Mouse (Mus musculus) neural tube, embryonic 10.5 days (tissue): ENCODE results near the gene Mamld1.
"Not testable (repeated sequence)": the region's sequence is repeated elsewhere in the genome, so short reads cannot be mapped to it uniquely, and the experiment has no call there.

ENCODE experiments used
- DNase-seq: peaks from one replicate; pipeline ENCODE4 v3.0.0-alpha.2; 2017; ENCODE audit warnings: low spot score; ENCODE audit errors: extremely low spot score

Mamld1 gene

GRCm38 (mm10) chrX:71049864-71050576 is at the start of gene Mamld1:
TSS of gene Mamld1 (plus strand) at chrX:71050256.
- peak; percentile 55 for DNase-seq

GRCm38 (mm10) chrX:71024718-71025117 is 25.3 kb upstream of the Mamld1 start:
- no peak for DNase-seq

GRCm38 (mm10) chrX:71028007-71028406 is 22.0 kb upstream of the Mamld1 start:
- DNase-seq, result no peak

GRCm38 (mm10) chrX:71028976-71029375 is 21.1 kb upstream of the Mamld1 start:
- not testable (repeated sequence) for DNase-seq

- DNase-seq, result no peak
Measured at GRCm38 (mm10) chrX:71050677-71051311, 738 bp downstream of the Mamld1 start.

- DNase-seq, result peak; percentile 33
Measured at GRCm38 (mm10) chrX:71051361-71052114, 1.5 kb downstream of the Mamld1 start.

- peak; percentile 68 for DNase-seq
Measured at GRCm38 (mm10) chrX:71052115-71052478, 2.0 kb downstream of the Mamld1 start.

- no peak for DNase-seq
Measured at GRCm38 (mm10) chrX:71052481-71053216, 2.6 kb downstream of the Mamld1 start.

GRCm38 (mm10) chrX:71053246-71053645 is 3.2 kb downstream of the Mamld1 start:
- DNase-seq, result no peak

GRCm38 (mm10) chrX:71056968-71057367 is 6.9 kb downstream of the Mamld1 start:
- no peak for DNase-seq

- no peak for DNase-seq
Measured at GRCm38 (mm10) chrX:71085092-71085807, 35.2 kb downstream of the Mamld1 start.

- no peak for DNase-seq
Measured at GRCm38 (mm10) chrX:71087370-71088079, 37.5 kb downstream of the Mamld1 start.

- no peak for DNase-seq
Measured at GRCm38 (mm10) chrX:71088080-71088414, 38.0 kb downstream of the Mamld1 start.

- no peak for DNase-seq
Measured at GRCm38 (mm10) chrX:71105820-71106219, 55.8 kb downstream of the Mamld1 start.

- DNase-seq, result no peak
Measured at GRCm38 (mm10) chrX:71106392-71106791, 56.3 kb downstream of the Mamld1 start.

- no peak for DNase-seq
Measured at GRCm38 (mm10) chrX:71108056-71108735, 58.1 kb downstream of the Mamld1 start.

- DNase-seq, result no peak
Measured at GRCm38 (mm10) chrX:71110333-71110732, 60.3 kb downstream of the Mamld1 start.

- DNase-seq, result no peak
Measured at GRCm38 (mm10) chrX:71122359-71123293, 72.6 kb downstream of the Mamld1 start.

- no peak for DNase-seq
Measured at GRCm38 (mm10) chrX:71125013-71125412, 75.0 kb downstream of the Mamld1 start.
